Mouse (Mus musculus) heart, embryonic 10.5 days (tissue): Measurements from ENCODE around the gene Ppid. TPM values are rescaled to one million over a fixed set of nuclear protein-coding genes. Genes with fewer than 3 reads are reported as not detected.

Source experiments
- DNase-seq: peaks from one replicate; pipeline ENCODE4 v3.0.0-alpha.2; 2017; ENCODE audit warnings: low spot score
- H3K27ac ChIP-seq: fragments of 300-500 bp; sonication (generic); 2 replicates; pipeline ENCODE4 v1.5.1; 2016; ENCODE audit warnings: mild to moderate bottlenecking
- H3K27me3 ChIP-seq: fragments of 300-500 bp; sonication (generic); 2 replicates; pipeline ENCODE4 v1.6.1; 2016; ENCODE audit warnings: mild to moderate bottlenecking; ENCODE audit not compliant: poor library complexity, insufficient read depth, severe bottlenecking
- H3K36me3 ChIP-seq: fragments of 300-500 bp; sonication (generic); 2 replicates; pipeline ENCODE4 v1.6.1; 2016; ENCODE audit warnings: mild to moderate bottlenecking, moderate library complexity
- H3K4me1 ChIP-seq: fragments of 300-500 bp; sonication (generic); 2 replicates; pipeline ENCODE4 v1.6.1; 2016; ENCODE audit warnings: mild to moderate bottlenecking
- H3K4me3 ChIP-seq: fragments of 300-500 bp; sonication (generic); 2 replicates; pipeline ENCODE4 v1.5.1; 2016; ENCODE audit warnings: mild to moderate bottlenecking, moderate library complexity
- H3K9me3 ChIP-seq: fragments of 300-500 bp; sonication (generic); 2 replicates; pipeline ENCODE4 v1.6.1; 2016; ENCODE audit warnings: mild to moderate bottlenecking, moderate library complexity
- WGBS: fragments of 180-500 bp; shearing (Covaris S2); methylation state at CpG from one replicate; pipeline ENCODE4 v1.1.7; 2016; 5-methylcytosine and 5-hydroxymethylcytosine counted together
- polyA plus RNA-seq: library from polyadenylated mRNA; unstranded; fragments of >200 nt; fragmentation: Nextera tagmentation; extraction: Ambion mirVana; gene quantifications from 2 replicates; pipeline ENCODE4 v1.2.1, GENCODE M21; 2016

Ppid gene
- polyA plus RNA-seq, result 145 and 186 TPM in 2 replicates

DNA sequence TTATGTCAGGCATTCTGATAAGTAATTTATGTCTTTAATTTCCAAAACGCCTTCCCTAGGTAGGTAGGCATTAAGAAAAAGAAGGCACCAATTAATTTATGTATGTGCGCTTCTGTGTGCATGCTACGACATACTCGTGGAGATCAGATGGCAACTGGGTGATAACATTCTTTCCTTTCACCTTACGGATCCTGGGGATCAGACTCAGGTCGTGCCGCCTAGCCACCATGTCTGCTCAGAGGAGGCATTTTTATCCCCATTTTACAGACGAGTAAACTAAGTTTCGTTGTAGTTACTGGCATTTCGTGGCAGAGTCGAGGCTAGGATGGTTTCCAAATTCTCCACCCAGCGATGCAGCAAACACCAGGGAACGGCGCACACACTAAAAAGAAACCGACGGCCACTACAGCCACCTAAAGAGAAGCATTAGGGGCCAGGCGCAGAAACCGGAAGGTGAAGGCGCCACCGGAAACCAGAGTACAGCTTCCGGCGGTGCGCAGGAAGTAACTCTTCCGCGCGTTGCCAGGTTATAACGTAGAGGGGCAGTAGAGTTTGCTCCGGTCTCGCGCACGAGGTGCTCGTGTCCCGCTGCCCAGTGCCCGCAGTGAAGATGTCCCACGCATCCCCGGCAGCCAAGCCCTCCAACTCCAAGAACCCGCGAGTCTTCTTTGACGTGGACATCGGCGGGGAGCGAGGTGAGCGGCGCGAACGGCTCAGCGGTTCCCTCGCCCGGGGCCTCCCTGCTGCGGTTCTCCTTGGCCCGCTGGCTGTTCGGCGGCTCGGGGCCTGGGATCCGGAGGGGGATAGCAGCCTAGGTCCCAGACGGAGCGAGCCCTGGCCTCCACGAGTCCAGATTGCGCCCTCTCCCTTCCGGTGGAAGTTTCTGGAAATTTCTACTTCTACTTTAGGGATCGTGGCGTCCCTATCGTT is at the start of gene Ppid:
Ppid (plus strand) TSS at position 480 of the 930 bp plus-strand sequence.
- peaks cover 6% of the 10 kb centered on the region; the same call in 1 of the 2 replicates for H3K4me1 ChIP-seq
- peak within 1 kb of the TSS; percentile 69 for H3K4me3 ChIP-seq
- H3K9me3 ChIP-seq, result no peaks in the 10 kb centered on the region
- peak; percentile 93 for DNase-seq
- H3K36me3 ChIP-seq, result peaks cover 27% of the 10 kb centered on the region
- H3K27me3 ChIP-seq, result no peaks in the 10 kb centered on the region
- peak within 1 kb of the TSS; percentile 89 for H3K27ac ChIP-seq
- WGBS, result 2% methylated on average over 63 of the region's 63 CpGs

DNA sequence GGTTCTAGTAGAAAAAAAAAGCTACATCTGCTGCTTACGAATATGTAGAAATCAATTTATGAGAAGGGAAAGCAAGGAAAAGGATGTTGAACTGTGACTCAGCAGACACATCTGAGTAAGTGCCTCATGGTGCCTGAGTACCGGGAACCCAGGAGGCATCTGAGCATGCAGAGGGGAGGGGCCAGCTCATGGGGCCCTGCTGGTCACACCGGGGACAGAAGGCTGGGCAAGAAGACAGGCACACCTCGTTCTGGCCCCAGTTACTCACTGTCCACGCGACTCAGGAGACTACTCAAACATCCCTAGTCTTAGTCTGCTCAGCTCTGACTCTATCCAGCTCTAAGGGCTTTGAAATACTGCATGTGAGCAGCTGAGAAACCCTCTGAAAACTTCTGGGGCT is 48.6 kb upstream of the Ppid start:
- 22% methylated on average over 6 of the region's 6 CpGs for WGBS
- H3K4me3 ChIP-seq, result no peak overlapping the region
- H3K9me3 ChIP-seq, result no peaks in the 10 kb centered on the region
- no peaks in the 10 kb centered on the region for H3K27me3 ChIP-seq
- no peaks in the 10 kb centered on the region for H3K36me3 ChIP-seq
- peaks cover 29% of the 10 kb centered on the region for H3K4me1 ChIP-seq
- peak; percentile 88 for DNase-seq
- peak overlapping the region; percentile 14 for H3K27ac ChIP-seq

DNA sequence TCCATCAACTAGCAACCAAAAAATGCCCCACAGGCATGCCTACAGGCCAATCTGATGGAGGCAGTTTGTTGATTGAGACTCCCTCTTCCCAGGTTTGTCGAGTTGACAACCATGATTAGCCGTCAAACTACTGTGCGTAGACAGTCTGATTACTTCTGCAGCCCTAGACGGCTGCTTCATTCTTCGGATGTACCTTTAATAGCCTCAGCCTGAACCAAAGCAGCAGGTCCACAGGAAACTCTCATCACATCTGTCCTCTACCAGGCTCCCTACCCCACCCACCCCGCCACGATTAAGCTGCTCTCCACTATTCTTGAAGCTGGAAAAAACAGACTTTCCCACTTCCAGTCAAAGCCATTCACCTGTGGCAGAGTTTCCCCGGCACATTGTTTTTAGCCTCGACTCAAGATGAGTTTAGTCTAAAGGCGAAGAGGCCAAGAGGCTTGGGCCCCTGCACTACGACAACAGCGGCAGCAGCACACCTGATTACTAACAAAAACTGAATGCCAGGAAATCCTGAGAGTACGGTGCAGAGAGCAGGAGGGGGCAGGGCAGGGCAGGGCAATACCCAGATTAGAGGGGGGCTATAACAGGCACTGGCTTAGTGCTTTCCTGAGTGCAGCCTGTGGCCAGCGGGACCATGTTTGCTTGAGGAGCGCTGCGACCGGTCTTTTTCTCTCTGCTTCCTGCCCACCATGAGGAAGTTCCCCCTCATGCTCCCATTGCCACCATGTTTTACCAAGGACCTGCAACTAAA is 42.3 kb upstream of the Ppid start:
- no peaks in the 10 kb centered on the region for H3K9me3 ChIP-seq
- H3K4me3 ChIP-seq, result no peak overlapping the region
- peaks cover 3% of the 10 kb centered on the region; the same call in 1 of the 2 replicates for H3K36me3 ChIP-seq
- peaks cover 9% of the 10 kb centered on the region; the same call in 1 of the 2 replicates for H3K4me1 ChIP-seq
- WGBS, result 67% methylated on average over 17 of the region's 17 CpGs
- no peak for DNase-seq
- no peaks in the 10 kb centered on the region for H3K27me3 ChIP-seq
- no peak overlapping the region for H3K27ac ChIP-seq

DNA sequence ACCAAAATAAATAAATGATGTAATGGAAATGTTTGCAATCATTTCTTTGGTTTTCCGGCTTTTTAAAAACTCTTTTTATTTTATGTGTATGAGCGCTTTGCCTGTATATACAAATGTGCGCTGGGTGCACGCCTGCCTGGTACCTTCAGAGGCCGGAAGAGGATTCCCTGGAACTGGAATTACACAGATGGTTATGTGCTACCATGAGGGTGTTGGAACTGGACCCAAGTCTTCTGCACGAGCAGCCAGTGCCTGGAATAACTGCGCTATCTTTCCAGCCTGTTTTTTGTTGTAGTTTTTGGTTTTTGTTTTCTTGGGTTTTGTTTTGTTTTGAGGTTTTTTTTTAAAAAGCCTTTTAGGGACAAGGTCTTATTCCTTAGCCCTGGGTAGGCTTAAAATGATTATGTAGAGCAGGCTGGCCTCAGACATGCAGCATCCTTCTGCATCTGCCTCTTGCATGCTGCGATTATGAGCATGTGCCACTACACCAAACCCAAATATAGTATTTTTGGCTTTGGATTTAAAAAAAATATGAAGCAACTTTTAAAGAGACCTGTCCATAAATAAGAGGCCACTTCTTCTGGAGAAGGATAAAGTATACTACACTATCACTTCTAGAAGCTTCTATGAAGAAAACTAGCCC is 41.3 kb upstream of the Ppid start:
- no peaks in the 10 kb centered on the region for H3K27me3 ChIP-seq
- H3K4me3 ChIP-seq, result no peak overlapping the region
- H3K9me3 ChIP-seq, result no peaks in the 10 kb centered on the region
- DNase-seq, result no peak
- peaks cover 6% of the 10 kb centered on the region; the same call in 1 of the 2 replicates for H3K4me1 ChIP-seq
- no peak overlapping the region for H3K27ac ChIP-seq
- WGBS, result 89% methylated on average over 8 of the region's 8 CpGs
- peaks cover 3% of the 10 kb centered on the region; the same call in 1 of the 2 replicates for H3K36me3 ChIP-seq

DNA sequence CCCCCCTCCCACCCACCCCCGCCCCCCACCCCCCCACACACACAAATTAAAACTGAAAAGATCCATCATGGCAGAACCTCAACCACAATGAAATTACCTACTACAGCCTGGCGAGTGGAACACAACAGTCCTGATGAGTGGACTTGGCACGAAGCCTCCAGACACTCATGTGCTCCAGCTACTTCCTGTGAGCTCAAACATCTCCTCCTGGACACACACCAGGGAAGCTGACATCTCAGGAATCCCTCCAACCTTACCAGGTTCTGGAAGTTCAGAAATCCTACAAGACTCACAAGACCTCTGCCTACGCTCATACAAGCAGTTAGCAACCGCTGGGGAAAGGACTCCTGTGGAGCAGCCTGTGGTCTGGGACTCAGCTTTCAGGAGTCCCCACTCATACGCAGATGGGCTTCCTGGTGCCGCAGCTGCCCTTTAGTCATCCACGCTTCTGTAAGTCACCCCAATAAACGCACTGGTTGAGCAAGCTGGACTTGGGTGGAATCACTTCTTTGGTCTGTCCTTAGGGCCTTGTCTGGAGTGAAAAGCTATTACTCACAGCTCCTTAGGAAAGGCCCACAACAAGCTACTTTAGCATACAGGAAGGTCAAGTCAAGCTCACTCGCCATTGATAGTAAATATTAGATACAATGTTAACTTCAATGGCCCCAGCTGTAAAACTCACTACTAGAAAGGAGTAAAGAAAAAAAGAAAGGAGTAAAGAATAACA is 39.2 kb upstream of the Ppid start:
- Histone ChIP-seq H3K4me1 (peaks cover 6% of the 10 kb centered on the region; the same call in 1 of the 2 replicates), H3K9me3 (no peaks in the 10 kb centered on the region), H3K27ac (no peak overlapping the region), H3K4me3 (no peak overlapping the region), H3K36me3 (peaks cover 3% of the 10 kb centered on the region; the same call in 1 of the 2 replicates), H3K27me3 (no peaks in the 10 kb centered on the region)
- DNase-seq, result no peak
- WGBS, result 90% methylated on average over 10 of the region's 10 CpGs

DNA sequence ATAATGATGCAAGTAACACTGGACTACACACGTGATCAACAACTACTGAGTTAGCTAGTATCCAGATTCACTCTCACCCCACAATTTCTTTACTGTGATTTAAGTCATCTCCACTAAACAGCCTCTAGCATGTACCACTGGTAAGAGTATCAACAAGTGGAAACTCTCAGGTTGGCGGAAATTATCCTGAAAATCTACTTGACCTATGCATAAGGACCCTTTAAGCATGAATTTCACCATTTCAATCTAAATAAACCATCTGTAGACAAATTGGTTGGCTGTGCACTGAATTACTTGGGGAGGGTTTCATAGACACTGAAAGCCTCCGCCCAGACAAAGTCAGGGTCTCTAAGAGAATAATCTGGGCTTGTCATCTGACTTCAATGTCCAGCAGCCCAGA is 37.4 kb upstream of the Ppid start:
- no peaks in the 10 kb centered on the region for H3K27me3 ChIP-seq
- no peak for DNase-seq
- H3K9me3 ChIP-seq, result no peaks in the 10 kb centered on the region
- H3K4me1 ChIP-seq, result peaks cover 5% of the 10 kb centered on the region; the same call in 1 of the 2 replicates
- H3K4me3 ChIP-seq, result no peak overlapping the region
- WGBS, result 86% methylated on average over 3 of the region's 3 CpGs
- H3K27ac ChIP-seq, result no peak overlapping the region
- H3K36me3 ChIP-seq, result peaks cover 3% of the 10 kb centered on the region; the same call in 1 of the 2 replicates

DNA sequence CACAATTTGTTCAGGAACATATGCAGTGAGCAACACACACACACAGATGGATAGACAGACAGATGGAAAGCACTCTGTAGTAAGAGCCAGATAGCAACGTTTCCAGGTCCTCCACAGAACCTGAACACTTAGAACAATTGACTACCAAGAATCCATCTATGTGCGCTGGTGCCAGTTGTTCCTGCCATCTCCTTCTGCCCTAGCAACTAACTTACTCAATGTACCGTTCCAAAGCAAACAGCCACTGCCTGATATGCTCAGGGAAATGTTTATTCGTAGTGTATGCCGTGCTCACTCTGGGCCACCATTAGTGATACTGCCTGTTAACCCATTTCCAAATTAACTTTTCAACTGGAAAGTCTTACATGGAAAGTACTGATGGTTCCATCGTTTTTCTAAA is 36.1 kb upstream of the Ppid start:
- Histone ChIP-seq H3K36me3 (peaks cover 3% of the 10 kb centered on the region; the same call in 1 of the 2 replicates), H3K27ac (no peak overlapping the region), H3K9me3 (no peaks in the 10 kb centered on the region), H3K4me1 (no peaks in the 10 kb centered on the region; the same call in 1 of the 2 replicates), H3K27me3 (no peaks in the 10 kb centered on the region), H3K4me3 (no peak overlapping the region)
- 87% methylated on average over 6 of the region's 6 CpGs for WGBS
- no peak for DNase-seq

DNA sequence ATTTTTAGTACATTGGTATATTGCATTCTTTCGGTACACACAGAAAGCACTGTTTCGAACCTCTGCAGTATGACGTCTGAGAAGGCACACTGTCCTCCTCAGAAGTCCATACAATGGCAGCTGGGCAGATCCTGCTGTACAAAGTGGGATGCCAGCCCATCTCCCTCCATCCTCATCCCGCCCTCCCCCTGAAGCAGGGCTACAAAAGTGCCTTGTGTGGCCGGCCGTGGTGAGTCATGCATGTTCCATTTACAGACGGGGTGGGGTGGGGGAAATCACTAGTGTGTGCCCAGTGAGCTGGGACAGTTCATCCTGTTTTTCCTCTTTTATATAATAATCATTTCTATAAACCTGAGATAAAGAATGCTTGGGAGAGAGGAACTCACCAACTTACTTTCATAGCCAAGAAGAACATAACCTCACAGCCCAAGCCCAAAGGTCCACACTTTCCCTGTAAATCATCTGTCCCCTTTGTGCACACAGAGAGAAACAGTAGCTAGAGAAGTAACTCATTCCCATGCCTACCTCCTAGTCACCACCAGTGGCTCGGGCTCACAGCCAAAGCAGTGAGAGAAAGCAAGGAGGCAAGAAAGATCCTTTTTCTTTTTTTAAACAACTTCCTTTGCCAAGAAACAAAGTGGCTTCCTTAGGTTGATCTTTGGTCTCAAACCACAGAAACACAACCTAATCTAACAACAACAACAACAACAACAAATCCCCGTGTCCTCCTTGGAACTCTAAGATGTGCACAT is 31.9 kb upstream of the Ppid start:
- no peak overlapping the region for H3K4me3 ChIP-seq
- H3K36me3 ChIP-seq, result no peaks in the 10 kb centered on the region
- no peak for DNase-seq
- no peak overlapping the region for H3K27ac ChIP-seq
- WGBS, result 71% methylated on average over 9 of the region's 9 CpGs
- H3K9me3 ChIP-seq, result no peaks in the 10 kb centered on the region
- no peaks in the 10 kb centered on the region; the same call in 1 of the 2 replicates for H3K4me1 ChIP-seq
- no peaks in the 10 kb centered on the region for H3K27me3 ChIP-seq

DNA sequence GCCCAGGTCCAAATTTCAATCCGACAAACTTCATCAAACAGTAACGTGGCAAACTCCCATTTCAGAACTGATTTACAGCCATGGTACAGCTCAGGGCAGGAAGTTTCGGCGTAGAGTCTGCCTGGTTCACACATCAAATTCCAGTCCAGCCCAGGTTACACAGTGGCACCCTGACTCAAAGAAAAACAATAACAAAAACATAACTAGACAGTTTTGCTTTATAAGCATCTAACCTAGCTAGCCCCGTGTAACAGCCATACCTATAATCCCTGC is 31.4 kb upstream of the Ppid start:
- Histone ChIP-seq H3K36me3 (no peaks in the 10 kb centered on the region), H3K27ac (no peak overlapping the region), H3K4me1 (peaks cover 1% of the 10 kb centered on the region), H3K4me3 (no peak overlapping the region), H3K9me3 (no peaks in the 10 kb centered on the region), H3K27me3 (no peaks in the 10 kb centered on the region)
- no peak for DNase-seq
- 87% methylated on average over 5 of the region's 5 CpGs for WGBS

DNA sequence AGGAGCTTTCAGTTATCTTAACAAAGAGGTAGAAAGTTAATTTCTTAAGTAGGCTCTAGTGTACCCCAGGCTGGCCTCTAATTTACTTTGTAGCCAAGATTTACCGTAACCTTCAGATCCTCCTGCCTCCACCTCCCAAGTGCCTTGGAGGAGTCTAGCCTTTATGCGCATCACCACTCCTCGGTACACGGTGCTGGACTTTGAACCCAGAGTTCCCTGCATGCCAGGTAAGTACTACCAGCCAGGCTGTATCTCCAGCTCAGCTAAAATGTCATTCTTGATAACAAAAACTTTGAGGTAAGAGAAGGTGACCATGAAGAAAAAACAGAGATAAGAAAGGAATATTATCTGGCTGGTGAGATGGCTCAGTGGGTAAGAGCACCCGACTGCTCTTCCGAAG is 30.6 kb upstream of the Ppid start:
- WGBS, result 92% methylated on average over 6 of the region's 6 CpGs
- no peak overlapping the region for H3K27ac ChIP-seq

DNA sequence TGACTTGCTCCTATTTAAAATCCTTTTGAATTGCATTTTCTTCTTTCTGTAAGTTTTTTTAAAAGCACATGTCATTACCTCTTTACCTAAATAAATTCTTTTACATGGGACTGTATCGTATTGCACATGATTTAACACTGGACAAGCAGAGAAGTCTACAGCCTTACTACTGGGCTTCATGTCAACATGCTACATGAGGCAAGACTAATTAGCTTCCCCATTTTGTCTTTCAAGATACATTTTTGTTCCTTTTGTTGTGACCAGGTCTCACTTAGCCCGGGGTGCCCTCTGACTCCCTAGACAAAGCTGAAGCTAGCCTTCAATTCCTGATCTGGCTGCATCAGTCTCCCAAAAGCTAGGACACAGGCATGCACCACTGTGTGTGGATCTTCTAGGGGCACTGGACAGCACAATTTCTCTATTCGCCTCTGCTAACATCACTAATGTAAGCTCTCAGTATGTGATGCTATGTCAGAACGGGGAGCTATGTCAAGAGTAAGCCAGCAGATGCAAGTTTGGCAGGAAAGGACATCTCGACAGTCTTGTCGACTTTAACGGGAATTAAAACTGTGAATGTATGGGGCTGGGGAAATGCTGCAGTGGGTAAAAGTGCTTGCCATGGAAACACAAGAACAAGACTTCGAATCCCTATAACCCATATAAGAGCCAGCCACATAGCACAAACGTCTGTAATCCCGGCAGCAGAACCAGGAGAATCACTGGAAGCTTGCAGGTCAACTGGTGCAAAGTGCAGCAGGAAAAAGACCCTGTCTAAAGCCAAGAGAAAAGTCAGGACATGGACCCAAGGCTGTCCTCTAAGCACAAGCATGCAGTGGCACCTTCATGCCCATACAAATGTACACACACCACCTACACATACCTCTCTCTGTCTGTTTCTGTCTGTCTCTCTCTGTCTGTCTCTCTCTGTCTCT is 29.1 kb upstream of the Ppid start:
- no peak for DNase-seq
- Histone ChIP-seq H3K4me3 (no peak overlapping the region), H3K27me3 (no peaks in the 10 kb centered on the region), H3K4me1 (peaks cover 21% of the 10 kb centered on the region), H3K27ac (no peak overlapping the region), H3K36me3 (no peaks in the 10 kb centered on the region), H3K9me3 (no peaks in the 10 kb centered on the region)
- 86% methylated on average over 10 of the region's 10 CpGs for WGBS

More for the DNA sequence above, 30.6 kb upstream of the Ppid start:
- no peaks in the 10 kb centered on the region for H3K36me3 ChIP-seq
- H3K4me1 ChIP-seq, result peaks cover 10% of the 10 kb centered on the region
- H3K4me3 ChIP-seq, result no peak overlapping the region
- no peaks in the 10 kb centered on the region for H3K27me3 ChIP-seq
- DNase-seq, result no peak
- H3K9me3 ChIP-seq, result no peaks in the 10 kb centered on the region
